Mouse (Mus musculus) erythroblast, adult 5-6 weeks (primary cell): Measurements from ENCODE around the gene Sbds. TPM values are rescaled to one million over a fixed set of nuclear protein-coding genes. Genes with fewer than 3 reads are reported as not detected.

Source experiments
- ATAC-seq: replicated peaks from 2 replicates; pipeline ENCODE4 v1.8.0; 2016; ENCODE audit warnings: moderate number of reproducible peaks, mild to moderate bottlenecking, moderate TSS enrichment, inconsistent platforms; ENCODE audit not compliant: poor library complexity, low FRiP score, severe bottlenecking
- total RNA-seq, 2 experiments: library from RNA; stranded (forward) in 1 of 2; stranded (reverse) in 1 of 2; fragments of 150-400 nt in 1 of 2; fragments of 200-764, 138-1000 nt in 1 of 2; gene quantifications; 2 replicates each; pipeline versions ENCODE4 v1.2.3 to v1.2.4; 2015 to 2017; ENCODE audit warnings: low replicate concordance in 2 of 2

Gene Sbds
- total RNA-seq, 2 experiments from 2014 or later, result 22.1 to 46.2 TPM

GRCm38 (mm10) chr5:130205441-130206023 lies 49.8 kb downstream of the Sbds start:
- ATAC-seq, result no peak

- ATAC-seq, result no peak
Observed at GRCm38 (mm10) chr5:130204560-130204959, 50.8 kb downstream of the Sbds start.

DNA sequence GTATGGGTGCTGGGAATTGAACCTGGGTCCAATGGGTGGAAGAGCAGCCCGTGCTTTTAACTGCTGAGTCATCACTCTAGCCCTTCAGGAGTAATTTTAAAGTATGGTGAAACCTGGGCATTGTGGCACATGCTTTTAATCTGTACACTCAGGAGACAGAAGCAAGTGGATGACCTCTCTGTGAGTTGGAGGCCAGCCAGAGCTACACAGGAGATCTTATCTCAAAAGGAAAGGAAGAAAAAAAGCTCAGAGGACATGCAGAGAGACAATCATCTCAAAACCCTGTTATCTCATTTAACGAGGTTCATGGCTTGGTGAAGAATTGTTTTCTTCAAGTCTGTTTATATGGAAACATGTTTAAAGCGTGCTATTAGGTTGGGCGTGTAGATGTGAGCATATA lies 51.4 kb downstream of the Sbds start:
- 0 out of 2 replicates have a peak, but pooled peaks have one; percentile 33 for ATAC-seq

GRCm38 (mm10) chr5:130200233-130201029 lies 54.9 kb downstream of the Sbds start:
- ATAC-seq, result no peak

GRCm38 (mm10) chr5:130197981-130198380 lies 57.3 kb downstream of the Sbds start:
- no peak for ATAC-seq

DNA sequence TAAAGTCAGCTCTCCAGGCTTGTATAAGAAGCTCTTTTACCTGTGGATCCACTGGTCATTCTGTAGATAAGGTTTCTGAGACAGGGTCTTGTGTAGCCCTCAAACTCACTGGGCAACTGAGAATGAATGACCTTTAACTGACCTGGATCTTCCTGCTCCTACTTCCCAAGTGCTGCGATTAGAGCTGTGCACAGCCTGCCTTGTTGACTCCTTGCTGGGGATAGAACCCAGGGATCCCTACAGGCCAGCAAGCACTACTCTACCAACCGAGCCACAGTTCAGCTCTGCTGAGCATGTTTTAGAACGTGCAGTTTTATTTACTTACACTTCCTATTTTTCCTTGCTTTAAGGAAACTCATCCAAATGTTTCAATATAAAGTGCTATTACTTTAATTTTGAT lies 57.9 kb downstream of the Sbds start:
- ATAC-seq, result no peak

DNA sequence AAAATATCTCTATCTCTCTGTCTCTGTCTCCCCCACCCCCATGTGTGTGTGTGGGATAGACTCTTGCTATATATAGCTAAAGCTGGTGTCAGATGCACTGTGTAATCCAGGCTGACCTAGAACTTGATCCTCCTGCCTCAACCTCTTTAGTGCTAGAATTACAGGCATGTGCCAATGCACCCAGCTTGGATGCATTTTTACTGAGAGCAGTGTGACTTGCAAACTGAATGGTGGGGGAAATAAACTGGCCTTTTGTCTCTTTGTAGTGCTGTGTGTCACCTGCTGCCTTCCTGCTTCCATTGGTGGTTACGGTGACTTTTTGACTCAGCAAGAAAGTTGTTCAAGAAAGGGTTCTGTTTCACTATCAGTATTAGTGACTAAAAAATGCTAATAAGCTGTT lies 59.0 kb downstream of the Sbds start:
- no peak for ATAC-seq

Other genes starting within 250 kb of the Sbds start
- gene Asl, start 226.3 kb downstream of the Sbds start, total RNA-seq (2015; ENCODE audit: low replicate concordance), result 1.9 and 11.3 TPM in 2 replicates
- gene Asl, start 226.3 kb downstream of the Sbds start, total RNA-seq (2017; ENCODE audit: low replicate concordance), result 2.0 and 2.6 TPM in 2 replicates
- gene Crcp, start 226.2 kb downstream of the Sbds start, total RNA-seq (2015; ENCODE audit: low replicate concordance), result 9.2 and 16.5 TPM in 2 replicates
- gene Crcp, start 226.2 kb downstream of the Sbds start, total RNA-seq (2017; ENCODE audit: low replicate concordance), result 18.7 and 21.6 TPM in 2 replicates
- 7.9 and 14.4 TPM in 2 replicates for gene Tpst1, start 182.2 kb downstream of the Sbds start, total RNA-seq (2015; ENCODE audit: low replicate concordance)
- gene Tpst1, start 182.2 kb downstream of the Sbds start, total RNA-seq (2017; ENCODE audit: low replicate concordance), result 2.1 and 3.5 TPM in 2 replicates
- 0.96 and 2.3 TPM in 2 replicates for gene Kctd7, start 110.7 kb downstream of the Sbds start, total RNA-seq (2015; ENCODE audit: low replicate concordance)
- gene Kctd7, start 110.7 kb downstream of the Sbds start, total RNA-seq (2017; ENCODE audit: low replicate concordance), result 1.3 and 2.0 TPM in 2 replicates
- 15.7 and 43.2 TPM in 2 replicates for gene Rabgef1, start 83.7 kb downstream of the Sbds start, total RNA-seq (2015; ENCODE audit: low replicate concordance)
- 40.7 and 47.1 TPM in 2 replicates for gene Rabgef1, start 83.7 kb downstream of the Sbds start, total RNA-seq (2017; ENCODE audit: low replicate concordance)
- 11.1 and 21.5 TPM in 2 replicates for gene Tmem248, start 38.4 kb downstream of the Sbds start, total RNA-seq (2015; ENCODE audit: low replicate concordance)
- gene Tmem248, start 38.4 kb downstream of the Sbds start, total RNA-seq (2017; ENCODE audit: low replicate concordance), result 16.0 and 24.9 TPM in 2 replicates
- 2.9 and 5.6 TPM in 2 replicates for gene Tyw1, start 89 bp upstream of the Sbds start, total RNA-seq (2015; ENCODE audit: low replicate concordance)
- 9.2 and 9.8 TPM in 2 replicates for gene Tyw1, start 89 bp upstream of the Sbds start, total RNA-seq (2017; ENCODE audit: low replicate concordance)
- not detected in 2 replicates for gene Caln1, start 113.9 kb upstream of the Sbds start, total RNA-seq (2015; ENCODE audit: low replicate concordance)
- not detected in 2 replicates for gene Caln1, start 113.9 kb upstream of the Sbds start, total RNA-seq (2017; ENCODE audit: low replicate concordance)
- gene A330070K13Rik, start 129.1 kb upstream of the Sbds start, total RNA-seq (2015; ENCODE audit: low replicate concordance), result not detected in 2 replicates
- not detected in 2 replicates for gene A330070K13Rik, start 129.1 kb upstream of the Sbds start, total RNA-seq (2017; ENCODE audit: low replicate concordance)